Mouse (Mus musculus) embryonic facial prominence, embryonic 12.5 days (tissue): Measurements from ENCODE around the gene Bnip1. TPM values are rescaled to one million over a fixed set of nuclear protein-coding genes. Genes with fewer than 3 reads are reported as not detected.

ENCODE experiments used
- ATAC-seq: fragments of 200-750 bp; cut with Nextera tagmentation; 2 replicates; pipeline ENCODE4 v1.8.0; 2017; ENCODE audit not compliant: insufficient number of reproducible peaks, insufficient read depth, low FRiP score, low TSS enrichment
- H3K27ac ChIP-seq: fragments of 300-500 bp; sonication (generic); 2 replicates; pipeline ENCODE4 v1.5.1; 2016; ENCODE audit warnings: mild to moderate bottlenecking
- H3K27me3 ChIP-seq: fragments of 300-500 bp; sonication (generic); 2 replicates; pipeline ENCODE4 v1.6.1; 2016; ENCODE audit warnings: mild to moderate bottlenecking, moderate library complexity
- H3K36me3 ChIP-seq: fragments of 300-500 bp; sonication (generic); 2 replicates; pipeline ENCODE4 v1.6.1; 2016; ENCODE audit warnings: mild to moderate bottlenecking
- H3K4me1 ChIP-seq: fragments of 300-500 bp; sonication (generic); 2 replicates; pipeline ENCODE4 v1.6.1; 2016
- H3K4me2 ChIP-seq: fragments of 300-500 bp; sonication (generic); replicated peaks from 2 replicates; pipeline ENCODE4 v1.6.1; 2016; ENCODE audit warnings: mild to moderate bottlenecking, moderate library complexity
- H3K4me3 ChIP-seq: fragments of 300-500 bp; sonication (generic); 2 replicates; pipeline ENCODE4 v1.5.1; 2016; ENCODE audit warnings: mild to moderate bottlenecking
- H3K9ac ChIP-seq: fragments of 300-500 bp; sonication (generic); 2 replicates; pipeline ENCODE4 v1.6.1; 2016; ENCODE audit warnings: mild to moderate bottlenecking, moderate library complexity
- H3K9me3 ChIP-seq: fragments of 300-500 bp; sonication (generic); 2 replicates; pipeline ENCODE4 v1.6.1; 2016; ENCODE audit warnings: mild to moderate bottlenecking, moderate library complexity
- WGBS: fragments of 180-500 bp; shearing (Covaris S2); methylation state at CpG from one replicate; pipeline ENCODE4 v1.1.7; 2016; 5-methylcytosine and 5-hydroxymethylcytosine counted together
- polyA plus RNA-seq: library from polyadenylated mRNA; unstranded; fragments of >200 nt; fragmentation: Nextera tagmentation; extraction: Ambion mirVana; gene quantifications from 2 replicates; pipeline ENCODE4 v1.2.1, GENCODE M21; 2016

Bnip1 gene
- polyA plus RNA-seq, 1 experiment from 2014 or later = 58.6 TPM

DNA sequence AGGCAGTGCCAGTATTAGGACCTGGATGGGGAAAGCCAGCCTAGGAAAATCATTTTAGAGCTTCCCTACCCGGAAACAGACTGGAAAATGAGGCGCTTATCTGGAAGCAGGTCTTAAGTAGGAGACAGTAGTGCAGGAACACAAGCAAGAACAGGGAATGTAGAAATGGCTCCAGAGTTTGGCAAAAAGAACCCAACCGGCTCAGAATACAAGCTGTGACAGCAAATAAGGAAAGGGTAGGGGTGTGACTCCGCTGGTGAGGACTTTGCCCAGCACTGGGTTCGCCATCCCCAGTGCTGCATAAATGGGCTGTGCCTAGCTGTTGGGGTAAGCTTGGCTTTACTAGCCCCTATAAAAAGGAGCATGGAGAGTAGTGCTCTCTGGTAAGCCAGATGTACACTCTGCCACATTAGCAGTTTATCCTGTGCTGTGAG is 761 bp downstream of the Bnip1 start:
- Histone ChIP-seq H3K4me3 (peak overlapping the region; percentile 75), H3K27ac (peak overlapping the region; percentile 88; the same call in 1 of the 2 replicates), H3K4me1 (peaks cover 8% of the 10 kb centered on the region), H3K9me3 (no peaks in the 10 kb centered on the region), H3K9ac (peak overlapping the region; percentile 80), H3K36me3 (peaks cover 27% of the 10 kb centered on the region), H3K4me2 (peak overlapping the region; percentile 74), H3K27me3 (no peaks in the 10 kb centered on the region)
- ATAC-seq = no peak
- WGBS = 27% methylated on average over 5 of the region's 5 CpGs

DNA sequence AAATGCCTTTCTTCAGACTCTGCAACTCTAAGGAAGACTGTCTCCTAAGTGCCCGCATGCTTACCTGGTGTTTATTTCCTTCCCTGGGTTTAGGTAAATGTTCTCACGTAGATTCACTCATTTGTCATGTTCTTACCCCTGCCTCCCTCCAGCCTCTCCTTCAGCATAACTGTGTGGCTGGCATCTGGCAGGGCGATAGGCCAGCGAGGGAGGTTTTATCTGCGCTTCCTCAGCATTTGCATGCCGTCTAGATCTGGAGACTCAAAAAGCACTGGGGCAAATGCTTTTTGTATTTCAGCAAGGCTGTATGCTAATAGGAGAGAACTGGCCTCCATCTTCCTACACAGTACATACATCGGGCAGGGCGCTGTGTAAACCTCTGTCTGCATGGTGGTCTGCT is 3.7 kb downstream of the Bnip1 start:
- no peak for ATAC-seq

DNA sequence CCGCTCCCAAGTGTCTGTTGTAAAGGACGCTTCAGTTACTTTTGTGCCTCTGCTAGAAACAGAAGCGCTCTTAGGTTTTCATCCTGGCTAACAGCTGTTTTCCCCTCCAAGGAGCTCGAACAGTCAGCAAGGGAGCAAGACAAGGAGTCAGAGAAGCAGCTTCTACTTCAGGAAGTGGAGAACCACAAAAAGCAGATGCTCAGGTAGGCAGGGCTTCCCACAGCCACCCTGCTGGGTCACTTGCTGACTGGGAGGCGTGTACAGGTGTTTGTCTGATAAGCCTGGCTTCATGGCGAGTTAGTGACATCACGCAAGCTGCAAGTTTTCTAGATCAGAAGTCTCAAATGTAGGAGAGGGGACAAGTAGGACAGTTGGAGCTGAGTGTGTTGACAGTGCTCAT is 5.7 kb downstream of the Bnip1 start:
- no peak overlapping the region for H3K4me2 ChIP-seq
- H3K9me3 ChIP-seq = no peaks in the 10 kb centered on the region
- H3K9ac ChIP-seq = no peak overlapping the region
- no peak for ATAC-seq
- 83% methylated on average over 7 of the region's 7 CpGs for WGBS
- H3K36me3 ChIP-seq = peaks cover 68% of the 10 kb centered on the region
- peaks cover 6% of the 10 kb centered on the region for H3K4me1 ChIP-seq
- no peak overlapping the region for H3K4me3 ChIP-seq
- H3K27me3 ChIP-seq = no peaks in the 10 kb centered on the region
- H3K27ac ChIP-seq = no peak overlapping the region

More for the DNA sequence above, 3.7 kb downstream of the Bnip1 start:
- H3K27me3 ChIP-seq = no peaks in the 10 kb centered on the region
- no peak overlapping the region for H3K9ac ChIP-seq
- no peak overlapping the region for H3K4me3 ChIP-seq
- WGBS = 94% methylated on average over 8 of the region's 8 CpGs
- peaks cover 8% of the 10 kb centered on the region for H3K4me1 ChIP-seq
- no peaks in the 10 kb centered on the region for H3K9me3 ChIP-seq
- H3K36me3 ChIP-seq = peaks cover 48% of the 10 kb centered on the region
- H3K4me2 ChIP-seq = no peak overlapping the region
- H3K27ac ChIP-seq = no peak overlapping the region

DNA sequence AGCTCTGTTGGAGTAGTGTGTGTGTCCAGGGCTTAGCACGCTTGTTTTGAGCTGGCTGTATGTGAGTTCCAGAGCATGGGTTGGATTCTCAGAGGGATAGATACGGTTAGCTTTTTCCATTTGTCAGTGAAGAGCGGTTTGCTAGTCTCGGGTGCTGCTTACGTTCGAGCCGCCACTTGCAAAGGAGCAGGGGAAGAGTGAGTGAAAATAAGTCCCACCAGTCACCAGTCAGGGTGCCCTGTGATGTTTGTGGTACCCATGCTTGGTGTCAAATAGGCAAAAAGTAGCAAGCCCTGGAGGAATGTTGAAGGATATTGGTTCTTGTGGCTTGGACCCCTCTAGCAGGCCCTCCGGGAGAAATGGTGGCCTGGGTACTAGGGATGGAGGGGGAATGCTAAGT is 8.1 kb downstream of the Bnip1 start:
- no peaks in the 10 kb centered on the region for H3K27me3 ChIP-seq
- ATAC-seq = no peak
- WGBS = 90% methylated on average over 8 of the region's 8 CpGs
- no peak overlapping the region for H3K27ac ChIP-seq
- H3K4me1 ChIP-seq = no peaks in the 10 kb centered on the region
- no peak overlapping the region for H3K9ac ChIP-seq
- no peak overlapping the region for H3K4me2 ChIP-seq
- H3K36me3 ChIP-seq = peaks cover 77% of the 10 kb centered on the region
- H3K4me3 ChIP-seq = no peak overlapping the region
- H3K9me3 ChIP-seq = no peaks in the 10 kb centered on the region

DNA sequence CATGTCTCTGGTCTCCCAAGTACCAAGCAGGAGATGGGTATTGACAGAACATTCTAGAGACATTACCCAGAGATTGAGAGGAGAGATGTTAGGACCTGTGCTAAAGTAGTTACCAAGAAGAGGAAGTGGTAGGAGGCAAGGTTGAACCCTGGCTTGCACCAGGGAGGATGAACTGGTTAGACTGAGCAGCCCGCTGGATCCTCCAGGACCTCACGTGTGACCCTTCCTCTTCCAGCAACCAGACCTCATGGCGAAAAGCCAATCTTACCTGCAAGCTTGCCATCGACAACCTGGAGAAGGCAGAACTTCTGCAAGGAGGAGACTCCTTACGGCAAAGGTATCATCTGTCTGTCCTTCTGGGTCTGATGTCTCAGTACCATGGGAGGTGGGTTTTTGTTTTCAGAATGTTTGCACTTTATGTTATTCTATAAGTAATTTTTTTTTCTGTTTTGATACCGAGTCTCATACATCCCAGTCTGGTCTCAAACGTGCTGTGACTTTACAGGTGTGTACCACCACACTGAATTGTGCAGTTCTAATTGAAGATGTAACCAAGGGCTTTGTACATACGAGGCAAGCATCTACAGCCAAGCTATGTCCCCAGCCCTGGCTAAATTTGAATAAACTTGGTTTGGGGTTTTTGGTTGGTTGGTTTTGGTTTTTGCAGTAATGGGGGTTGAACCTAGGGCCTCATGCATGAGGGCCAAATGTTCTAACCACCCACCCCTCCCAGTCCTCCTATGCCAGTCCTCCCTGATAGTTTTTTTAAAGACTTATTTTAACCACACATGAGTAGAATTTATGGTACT is 8.8 kb downstream of the Bnip1 start:
- Histone ChIP-seq H3K9ac (no peak overlapping the region), H3K4me2 (no peak overlapping the region), H3K36me3 (peaks cover 74% of the 10 kb centered on the region), H3K4me1 (no peaks in the 10 kb centered on the region), H3K27ac (no peak overlapping the region), H3K9me3 (no peaks in the 10 kb centered on the region), H3K27me3 (no peaks in the 10 kb centered on the region), H3K4me3 (no peak overlapping the region)
- WGBS = 91% methylated on average over 8 of the region's 8 CpGs
- ATAC-seq = no peak

DNA sequence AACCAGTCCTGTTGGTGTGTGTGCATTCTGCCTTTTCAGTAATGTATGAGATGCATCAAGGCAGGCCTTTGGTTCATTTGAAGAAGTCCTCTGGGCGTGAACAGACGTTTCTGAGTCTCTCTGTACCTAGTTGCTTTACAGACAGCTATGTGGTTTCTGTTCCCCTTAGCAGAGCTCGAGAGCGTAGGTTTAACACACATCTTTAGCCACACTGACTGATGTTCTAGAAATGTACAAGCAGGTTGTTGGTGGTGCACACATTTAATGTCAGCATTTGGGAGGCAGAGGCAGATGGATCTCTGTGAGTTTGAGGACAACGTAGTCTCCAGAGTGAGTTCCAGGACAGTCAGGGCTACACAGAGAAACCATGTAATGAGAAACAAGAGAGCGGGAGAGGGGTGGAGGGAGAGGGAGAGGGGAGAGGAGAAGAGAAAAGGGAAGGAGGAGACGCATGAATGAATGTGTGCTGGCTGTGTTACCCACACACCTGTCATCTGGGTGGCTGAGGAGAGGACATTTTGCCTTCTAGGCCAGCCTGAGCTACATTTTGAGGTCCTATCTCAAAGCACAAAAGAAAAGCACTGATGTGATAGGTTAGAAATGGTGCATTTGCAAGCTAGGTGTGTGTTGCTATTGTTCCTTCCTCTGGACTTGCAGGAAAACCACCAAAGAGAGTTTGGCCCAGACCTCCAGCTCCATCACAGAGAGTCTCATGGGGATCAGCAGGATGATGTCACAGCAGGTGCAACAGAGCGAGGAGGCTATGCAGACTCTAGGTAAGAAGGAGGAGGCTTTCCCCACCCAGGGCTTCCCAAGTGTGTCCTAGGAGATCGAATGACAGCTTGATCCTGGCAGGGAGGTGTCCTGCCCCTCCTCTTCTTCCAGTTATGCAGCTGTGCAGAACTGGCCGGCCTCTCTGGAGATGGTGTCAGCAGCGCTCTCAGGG is 9.7 kb downstream of the Bnip1 start:
- no peak for ATAC-seq
- H3K4me1 ChIP-seq = no peaks in the 10 kb centered on the region
- no peak overlapping the region for H3K4me2 ChIP-seq
- no peaks in the 10 kb centered on the region for H3K9me3 ChIP-seq
- H3K27me3 ChIP-seq = no peaks in the 10 kb centered on the region
- no peak overlapping the region for H3K4me3 ChIP-seq
- 85% methylated on average over 11 of the region's 11 CpGs for WGBS
- H3K9ac ChIP-seq = no peak overlapping the region
- peaks cover 67% of the 10 kb centered on the region for H3K36me3 ChIP-seq
- no peak overlapping the region for H3K27ac ChIP-seq

DNA sequence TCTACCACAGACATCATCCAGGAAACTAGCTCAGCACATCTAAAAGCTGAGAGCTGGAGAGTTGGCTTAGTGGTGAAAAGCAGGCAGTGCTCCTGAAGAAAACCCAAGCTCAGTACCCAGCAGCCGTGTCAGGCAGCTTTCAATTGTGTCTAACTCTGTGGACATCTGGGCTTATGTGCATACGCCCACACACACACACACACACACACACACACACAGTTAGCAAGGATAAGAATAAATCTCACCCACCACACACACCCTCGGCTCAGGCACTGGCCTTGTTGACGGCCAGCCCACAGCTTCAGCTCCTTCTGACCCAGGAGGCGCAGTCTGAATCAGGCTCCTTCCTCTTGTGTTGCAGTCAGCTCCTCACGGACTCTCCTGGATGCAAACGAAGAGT is 10.7 kb downstream of the Bnip1 start:
- no peaks in the 10 kb centered on the region for H3K9me3 ChIP-seq
- H3K27me3 ChIP-seq = no peaks in the 10 kb centered on the region
- H3K4me2 ChIP-seq = no peak overlapping the region
- ATAC-seq = no peak
- no peak overlapping the region for H3K27ac ChIP-seq
- H3K4me3 ChIP-seq = no peak overlapping the region
- WGBS = 83% methylated on average over 7 of the region's 7 CpGs
- no peak overlapping the region for H3K9ac ChIP-seq
- H3K36me3 ChIP-seq = peaks cover 60% of the 10 kb centered on the region
- no peaks in the 10 kb centered on the region for H3K4me1 ChIP-seq

DNA sequence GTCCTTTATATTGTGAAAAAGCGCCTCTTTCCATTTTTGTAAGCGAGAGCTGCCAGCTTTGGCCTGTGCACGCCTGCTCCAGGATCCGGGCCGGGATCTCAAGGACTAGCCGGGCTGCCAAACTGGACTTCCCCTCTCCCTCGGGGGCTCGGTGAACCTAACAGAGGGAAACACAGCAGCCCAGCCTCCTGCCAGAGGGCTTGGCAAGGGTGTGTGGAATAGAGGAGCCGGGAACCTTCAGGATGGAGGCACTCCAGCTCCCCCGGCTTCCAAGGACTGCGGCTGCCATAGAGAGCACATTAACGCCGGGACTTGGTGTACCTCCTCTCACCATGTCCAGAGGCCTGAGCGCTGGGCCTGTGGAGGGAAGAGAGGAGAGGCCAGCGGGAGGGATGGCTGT is 11.2 kb downstream of the Bnip1 start:
- no peaks in the 10 kb centered on the region for H3K9me3 ChIP-seq
- no peak overlapping the region for H3K4me2 ChIP-seq
- H3K27ac ChIP-seq = no peak overlapping the region
- H3K27me3 ChIP-seq = no peaks in the 10 kb centered on the region
- H3K4me3 ChIP-seq = no peak overlapping the region
- H3K36me3 ChIP-seq = peaks cover 55% of the 10 kb centered on the region
- H3K4me1 ChIP-seq = no peaks in the 10 kb centered on the region
- ATAC-seq = no peak
- no peak overlapping the region for H3K9ac ChIP-seq
- 89% methylated on average over 15 of the region's 15 CpGs for WGBS

DNA sequence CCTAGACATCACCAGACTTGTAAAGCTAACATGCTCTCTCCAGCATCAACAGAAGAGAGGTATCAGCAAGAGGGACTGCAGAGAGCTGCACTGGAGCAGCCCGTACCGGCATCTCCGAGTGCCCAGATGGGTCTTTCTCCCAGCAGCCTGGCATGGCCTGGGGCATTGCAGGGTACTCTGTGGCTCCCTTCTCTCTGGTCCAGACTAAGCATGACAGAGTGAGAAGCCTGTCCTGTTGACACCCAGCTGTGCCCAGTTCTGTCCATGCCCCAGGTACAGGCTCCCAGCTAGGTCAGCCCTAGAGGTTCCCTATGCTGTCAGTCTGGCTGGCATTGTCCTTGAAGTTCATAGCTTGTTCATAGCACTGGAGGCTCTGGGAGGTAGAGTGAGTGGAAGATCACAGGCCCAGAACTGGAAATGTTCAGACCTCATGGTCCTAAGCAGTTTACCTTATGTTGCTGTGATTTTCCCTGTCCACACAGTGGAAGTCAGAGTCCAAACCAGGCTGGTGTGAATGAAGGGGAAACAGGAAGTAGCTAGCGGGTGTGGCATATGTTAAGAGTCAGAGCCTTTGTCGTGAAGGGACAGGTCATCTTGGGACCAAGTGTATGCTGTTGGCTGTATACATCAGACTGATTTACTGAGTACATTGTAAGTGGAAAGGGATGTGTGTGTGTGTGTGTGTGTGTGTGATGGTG is 12.4 kb downstream of the Bnip1 start:
- H3K27ac ChIP-seq = no peak overlapping the region
- no peak overlapping the region for H3K9ac ChIP-seq
- H3K36me3 ChIP-seq = peaks cover 49% of the 10 kb centered on the region
- H3K4me1 ChIP-seq = no peaks in the 10 kb centered on the region
- no peak for ATAC-seq
- 87% methylated on average over 5 of the region's 5 CpGs for WGBS
- no peaks in the 10 kb centered on the region for H3K27me3 ChIP-seq
- H3K9me3 ChIP-seq = no peaks in the 10 kb centered on the region
- H3K4me3 ChIP-seq = no peak overlapping the region
- H3K4me2 ChIP-seq = no peak overlapping the region

DNA sequence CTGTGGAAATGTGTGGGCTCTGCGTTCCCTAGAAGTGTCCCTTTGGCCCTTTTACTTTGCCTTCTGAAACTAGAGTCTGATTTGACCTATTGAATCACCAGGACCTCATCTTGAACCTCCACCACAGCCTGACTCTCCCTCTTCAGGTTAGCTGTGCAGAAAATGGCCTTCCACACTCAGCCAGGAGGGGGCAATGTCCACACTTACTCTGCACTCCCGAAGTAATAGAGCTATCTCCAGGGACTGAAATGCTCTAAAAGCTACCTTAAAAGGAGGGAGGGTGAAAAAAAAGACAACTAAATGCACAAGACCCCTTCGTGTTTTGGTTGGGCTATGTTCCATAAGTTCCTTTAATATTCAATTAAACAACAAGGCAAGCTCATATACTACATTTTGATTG is 13.9 kb downstream of the Bnip1 start:
- Histone ChIP-seq H3K27ac (no peak overlapping the region), H3K4me1 (no peaks in the 10 kb centered on the region), H3K4me3 (no peak overlapping the region), H3K27me3 (no peaks in the 10 kb centered on the region), H3K9me3 (no peaks in the 10 kb centered on the region), H3K9ac (no peak overlapping the region), H3K36me3 (peaks cover 37% of the 10 kb centered on the region), H3K4me2 (no peak overlapping the region)
- WGBS = 24% methylated on average over 3 of the region's 3 CpGs
- no peak for ATAC-seq

DNA sequence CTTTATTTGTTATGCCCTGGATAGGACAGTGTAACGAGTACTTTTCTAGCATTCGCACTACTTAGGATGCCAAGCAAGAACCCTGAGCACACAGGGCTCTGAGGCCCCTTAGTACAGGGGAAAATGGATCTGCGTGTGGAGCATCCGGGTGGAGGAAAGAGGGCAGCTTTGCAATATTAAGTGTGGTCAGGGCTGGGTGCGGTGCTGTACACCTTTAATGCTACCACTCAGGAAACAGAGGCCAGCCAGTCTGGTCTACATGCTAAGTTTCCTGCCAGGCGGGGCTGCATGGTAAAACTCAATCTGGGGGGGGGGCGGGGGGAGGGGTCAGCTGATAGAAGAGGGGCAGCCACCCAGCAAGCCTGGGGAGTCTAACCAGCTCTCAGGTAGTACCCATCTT is 14.5 kb downstream of the Bnip1 start:
- no peak overlapping the region for H3K9ac ChIP-seq
- H3K4me3 ChIP-seq = no peak overlapping the region
- no peaks in the 10 kb centered on the region for H3K27me3 ChIP-seq
- H3K9me3 ChIP-seq = no peaks in the 10 kb centered on the region
- no peaks in the 10 kb centered on the region for H3K4me1 ChIP-seq
- H3K4me2 ChIP-seq = no peak overlapping the region
- no peak for ATAC-seq
- H3K36me3 ChIP-seq = peaks cover 30% of the 10 kb centered on the region
- H3K27ac ChIP-seq = no peak overlapping the region
- 67% methylated on average over 7 of the region's 7 CpGs for WGBS
